Mouse (Mus musculus) spleen, adult 12 weeks (tissue): ENCODE measurements around the gene Slc44a4.
"Not testable (repeated sequence)": the region's sequence is repeated elsewhere in the genome, so short reads cannot be mapped to it uniquely, and the experiment has no call there.

Experiments
- DNase-seq: peaks from one replicate; pipeline ENCODE4 v3.0.0; 2022; ENCODE audit warnings: low spot score

The Slc44a4 gene

DNA sequence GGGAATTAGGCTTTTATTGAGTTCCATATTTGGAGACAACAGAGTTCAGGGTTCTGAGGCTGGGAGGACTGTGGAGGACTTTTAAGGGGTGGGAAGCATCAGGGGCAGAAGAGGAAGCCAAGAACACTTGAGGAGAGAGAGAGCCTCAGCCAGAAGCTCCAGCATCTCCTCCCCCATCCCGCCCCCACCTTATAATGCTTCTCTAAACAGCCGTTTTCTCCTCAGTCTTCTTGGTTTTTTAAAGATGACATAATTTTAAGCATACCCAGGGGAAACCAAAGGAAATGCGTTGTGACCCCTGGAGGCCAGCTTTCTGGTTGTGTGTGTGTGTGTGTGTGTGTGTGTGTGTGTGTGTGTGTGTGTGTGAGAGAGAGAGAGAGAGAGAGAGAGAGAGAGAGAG is 47.9 kb downstream of the Slc44a4 start:
- no peak for DNase-seq

DNA sequence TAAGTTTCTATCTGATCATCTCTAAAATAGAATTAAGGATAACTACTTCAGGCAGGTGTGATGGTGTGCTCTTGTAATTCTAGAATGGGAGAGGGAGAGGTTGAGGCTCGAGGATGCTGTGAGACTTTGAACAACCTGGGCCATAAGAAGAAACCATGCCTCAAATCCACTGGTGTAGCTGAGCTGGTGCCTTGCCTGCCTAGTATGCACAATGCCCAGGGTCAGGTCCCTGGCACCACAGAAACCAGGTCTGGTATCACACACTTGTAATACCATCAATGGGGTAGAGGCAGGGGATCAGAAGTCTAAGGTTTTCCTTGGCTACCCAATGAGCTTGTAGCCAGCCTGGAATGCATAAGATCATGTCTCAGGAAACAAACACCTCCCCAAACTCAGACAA is 48.6 kb downstream of the Slc44a4 start:
- DNase-seq, result no peak

DNA sequence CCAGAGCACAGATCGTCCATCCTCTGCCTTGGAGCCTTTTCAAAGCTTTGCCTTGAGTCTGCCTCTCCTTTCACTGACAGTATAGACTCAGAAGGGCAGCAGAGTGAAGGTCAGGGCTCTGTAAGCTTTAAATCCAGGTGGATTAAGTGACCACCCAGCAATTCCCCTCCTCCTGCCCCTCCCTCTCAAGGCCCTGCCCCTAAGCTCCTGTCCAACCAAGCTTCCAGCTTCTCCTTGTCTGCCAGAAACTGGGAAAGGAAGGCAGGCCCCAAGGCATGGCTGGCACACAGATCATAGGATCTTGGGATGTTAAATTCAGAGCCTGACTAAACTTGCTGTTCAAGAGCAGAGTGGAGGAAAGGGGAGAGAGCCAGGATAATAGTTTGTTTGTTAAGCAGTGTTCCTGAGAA is 50.4 kb downstream of the Slc44a4 start:
- DNase-seq, result no peak

DNA sequence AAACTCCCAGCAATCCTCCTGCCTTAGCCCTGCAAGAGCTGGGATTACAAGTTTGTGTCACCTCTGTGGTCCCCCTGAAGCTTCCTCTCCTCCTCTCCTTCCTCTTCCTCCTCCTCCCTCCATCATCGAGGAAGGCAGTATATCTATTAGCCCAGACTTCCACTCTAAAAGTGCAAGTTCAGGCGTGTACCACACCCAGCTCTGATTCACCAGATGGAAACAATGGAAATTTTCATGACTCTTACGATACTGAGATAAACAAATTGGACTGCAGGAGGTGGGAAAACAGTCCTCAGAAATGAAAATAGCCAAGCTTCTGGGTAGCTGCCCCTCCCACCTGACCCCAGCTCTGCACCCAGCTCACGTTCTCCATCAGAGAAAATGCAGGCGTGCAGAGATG is 51.4 kb downstream of the Slc44a4 start:
- DNase-seq, result no peak

DNA sequence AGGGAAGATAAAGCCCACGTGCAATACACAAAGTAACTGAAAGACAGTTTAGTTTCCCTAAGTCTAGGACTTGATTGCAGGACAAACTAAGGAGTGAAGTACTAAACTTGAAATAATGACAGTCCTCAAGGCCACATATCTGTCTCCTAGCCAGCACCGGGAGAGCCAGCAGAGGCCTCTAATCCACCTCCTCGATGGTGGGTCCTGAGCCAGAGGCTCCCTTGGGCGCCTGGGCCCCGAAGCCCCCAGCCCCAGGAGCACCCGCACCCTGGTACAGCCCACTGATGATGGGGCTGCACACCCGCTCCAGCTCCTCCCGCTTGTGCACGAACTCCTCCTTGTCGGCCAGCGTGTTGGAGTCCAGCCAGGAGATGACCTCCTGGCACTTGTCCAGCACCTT is 55.6 kb downstream of the Slc44a4 start, which contains the start of gene Gm20481:
Gm20481 (plus strand) TSS at position 91 of the 400 bp plus-strand sequence.
- DNase-seq, result not testable (repeated sequence)

DNA sequence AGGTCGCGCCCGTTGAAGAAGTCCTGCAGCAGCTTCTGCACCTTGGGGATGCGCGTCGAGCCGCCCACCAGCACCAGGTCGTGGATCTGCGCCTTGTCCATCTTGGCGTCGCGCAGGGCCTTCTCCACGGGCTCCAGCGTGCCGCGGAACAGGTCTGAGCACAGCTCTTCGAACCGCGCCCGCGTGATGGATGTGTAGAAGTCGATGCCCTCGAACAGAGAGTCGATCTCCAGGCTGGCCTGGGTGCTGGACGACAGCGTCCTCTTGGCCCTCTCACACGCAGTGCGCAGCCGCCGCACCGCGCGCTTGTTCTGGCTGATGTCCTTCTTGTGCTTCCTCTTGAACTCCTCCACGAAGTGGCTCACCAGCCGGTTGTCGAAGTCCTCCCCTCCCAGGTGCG is 56.6 kb downstream of the Slc44a4 start:
- not testable (repeated sequence) for DNase-seq

DNA sequence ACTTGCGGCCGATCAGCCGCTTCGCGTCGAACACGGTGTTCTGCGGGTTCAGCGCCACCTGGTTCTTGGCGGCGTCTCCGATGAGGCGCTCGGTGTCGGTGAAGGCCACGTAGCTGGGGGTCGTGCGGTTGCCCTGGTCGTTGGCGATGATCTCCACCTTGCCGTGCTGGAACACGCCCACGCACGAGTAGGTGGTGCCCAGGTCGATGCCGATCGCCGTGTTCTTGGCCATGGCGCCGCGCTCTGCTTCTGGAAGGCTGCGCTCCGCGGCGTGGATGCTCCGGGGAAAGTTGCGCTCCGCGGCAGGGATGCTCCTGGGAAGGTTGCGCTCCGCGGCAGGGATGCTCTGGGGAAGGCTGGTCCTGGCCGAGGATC is 57.4 kb downstream of the Slc44a4 start:
- DNase-seq, result not testable (repeated sequence)

DNA sequence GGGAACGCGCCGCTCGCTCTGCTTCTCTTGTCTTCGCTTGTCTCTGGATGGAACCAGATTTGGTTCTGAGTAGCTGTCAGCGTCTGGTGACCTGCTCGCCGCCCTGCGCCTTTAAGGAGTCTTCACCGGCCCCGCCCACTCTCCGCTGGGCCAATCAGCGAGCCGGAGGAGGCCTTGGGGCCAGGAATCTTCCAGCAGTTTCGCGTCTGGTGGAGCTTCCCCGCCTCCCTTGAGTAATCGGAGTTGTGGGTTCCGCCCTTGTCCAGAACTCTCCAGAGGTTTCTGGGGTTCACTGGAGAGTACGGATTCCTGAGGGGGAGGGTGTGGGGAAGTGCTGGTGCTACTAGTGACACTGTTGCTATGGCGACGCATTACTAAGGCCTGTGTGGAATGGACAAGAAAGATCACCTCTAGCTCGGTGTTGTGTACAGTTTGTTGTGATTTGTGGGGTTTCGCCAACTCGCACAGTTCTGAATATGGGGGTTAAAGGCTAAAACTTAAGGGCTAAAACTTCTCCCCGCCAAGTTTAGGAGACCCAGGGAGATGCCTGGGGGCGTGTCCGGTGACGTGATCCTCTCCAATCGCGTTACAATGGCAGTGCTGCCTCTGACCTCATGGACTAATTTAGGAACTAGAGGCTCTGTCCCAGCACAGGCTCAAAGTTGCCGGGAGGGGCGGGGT is 57.9 kb downstream of the Slc44a4 start, which contains the start of the genes Hspa1a and Hspa1l:
Hspa1a (minus strand) TSS at position 88 of the 681 bp plus-strand sequence.
Hspa1l (plus strand) TSS at position 635 of the 681 bp plus-strand sequence.
- peak; percentile 72 for DNase-seq

DNA sequence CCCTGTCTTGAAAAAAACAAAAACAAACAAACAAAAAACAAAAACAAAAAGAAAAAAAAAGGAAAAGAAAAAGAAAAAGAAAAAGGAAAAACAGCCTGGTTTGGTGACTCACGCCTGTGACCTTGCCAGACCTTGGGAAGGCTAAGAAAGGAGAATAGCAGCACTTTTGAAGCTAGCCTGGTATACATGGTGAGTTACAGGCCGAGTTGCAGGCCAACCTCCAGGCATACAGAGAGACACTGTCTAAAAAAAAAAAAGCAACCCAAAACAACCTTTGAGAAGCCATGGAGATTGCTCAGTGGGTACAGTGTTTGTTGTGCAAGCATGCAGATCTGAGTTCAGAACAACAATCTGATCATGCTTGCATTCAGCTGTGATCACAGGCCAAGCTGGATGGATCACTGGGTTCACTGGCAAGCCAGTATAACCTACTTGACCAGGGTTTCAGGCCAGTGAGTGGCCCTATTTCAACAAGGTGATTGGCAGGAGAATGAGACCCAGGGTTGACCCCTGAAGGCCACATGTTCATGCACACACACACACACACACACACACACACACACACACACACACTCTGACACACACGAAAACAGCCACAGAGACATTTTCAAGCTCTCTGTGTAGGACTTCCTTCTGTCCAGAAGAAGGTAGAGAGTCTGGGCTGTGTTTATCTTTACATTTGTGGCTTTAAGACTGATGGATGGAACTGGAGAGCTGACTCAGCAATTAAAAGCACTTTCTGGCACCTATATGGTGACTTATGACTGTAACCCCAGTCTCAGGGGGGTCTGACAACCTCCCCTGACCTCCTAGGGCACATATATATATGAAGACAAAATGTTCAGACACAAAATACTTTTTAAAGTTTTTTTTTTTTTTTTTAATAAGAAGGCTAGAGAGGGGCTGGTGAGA is 61.6 kb downstream of the Slc44a4 start:
- DNase-seq, result no peak

DNA sequence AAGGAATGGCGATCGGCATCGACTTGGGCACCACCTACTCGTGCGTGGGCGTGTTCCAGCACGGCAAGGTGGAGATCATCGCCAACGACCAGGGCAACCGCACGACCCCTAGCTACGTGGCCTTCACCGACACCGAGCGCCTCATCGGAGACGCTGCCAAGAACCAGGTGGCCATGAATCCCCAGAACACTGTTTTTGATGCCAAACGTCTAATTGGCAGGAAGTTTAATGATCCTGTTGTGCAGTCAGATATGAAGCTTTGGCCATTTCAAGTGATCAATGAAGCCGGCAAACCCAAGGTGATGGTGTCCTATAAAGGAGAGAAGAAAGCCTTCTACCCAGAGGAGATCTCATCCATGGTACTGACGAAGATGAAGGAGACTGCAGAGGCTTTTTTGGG is 62.7 kb downstream of the Slc44a4 start:
- no peak for DNase-seq

DNA sequence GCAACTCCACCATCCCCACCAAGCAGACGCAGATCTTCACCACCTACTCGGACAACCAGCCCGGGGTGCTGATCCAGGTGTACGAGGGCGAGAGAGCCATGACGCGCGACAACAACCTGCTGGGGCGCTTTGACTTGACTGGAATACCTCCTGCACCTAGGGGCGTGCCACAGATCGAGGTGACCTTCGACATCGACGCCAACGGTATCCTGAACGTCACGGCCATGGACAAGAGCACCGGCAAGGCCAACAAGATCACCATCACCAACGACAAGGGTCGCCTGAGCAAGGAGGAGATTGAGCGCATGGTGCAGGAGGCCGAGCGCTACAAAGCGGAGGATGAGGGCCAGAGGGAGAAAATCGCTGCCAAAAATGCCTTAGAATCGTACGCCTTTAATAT is 64.0 kb downstream of the Slc44a4 start:
- no peak for DNase-seq

DNA sequence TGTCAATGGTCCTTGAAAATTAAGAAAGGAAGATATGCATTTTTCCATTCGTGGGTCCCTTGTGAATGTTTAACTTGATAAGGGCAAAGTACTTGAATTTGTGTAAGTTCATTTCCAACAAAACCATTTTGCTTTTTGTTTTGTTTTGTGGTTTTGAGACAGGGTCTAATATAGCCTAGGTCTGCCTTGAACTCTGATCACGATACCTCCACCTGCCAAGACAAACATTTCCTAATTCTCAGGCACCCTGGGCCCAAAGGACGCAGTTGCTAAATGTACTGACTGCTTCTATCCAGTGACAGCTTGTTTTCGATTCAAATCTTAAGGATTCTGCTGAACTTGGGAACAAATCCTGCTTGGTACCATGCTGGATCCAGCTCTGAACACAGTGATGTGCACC is 65.4 kb downstream of the Slc44a4 start:
- DNase-seq, result no peak
